Mouse (Mus musculus) ES-Bruce4 (cell line): Measurements from ENCODE around the gene Dnah17.

Experiments
- EP300 ChIP-seq: IDR thresholded peaks from 2 replicates; pipeline ENCODE4 v1.6.1; 2011; ENCODE audit warnings: low read depth, low read length; ENCODE audit not compliant: insufficient read depth
- POLR2A ChIP-seq: IDR thresholded peaks from one replicate; pipeline ENCODE4 v1.8.1; 2011; ENCODE audit warnings: low read length; ENCODE audit not compliant: insufficient read depth

DNA sequence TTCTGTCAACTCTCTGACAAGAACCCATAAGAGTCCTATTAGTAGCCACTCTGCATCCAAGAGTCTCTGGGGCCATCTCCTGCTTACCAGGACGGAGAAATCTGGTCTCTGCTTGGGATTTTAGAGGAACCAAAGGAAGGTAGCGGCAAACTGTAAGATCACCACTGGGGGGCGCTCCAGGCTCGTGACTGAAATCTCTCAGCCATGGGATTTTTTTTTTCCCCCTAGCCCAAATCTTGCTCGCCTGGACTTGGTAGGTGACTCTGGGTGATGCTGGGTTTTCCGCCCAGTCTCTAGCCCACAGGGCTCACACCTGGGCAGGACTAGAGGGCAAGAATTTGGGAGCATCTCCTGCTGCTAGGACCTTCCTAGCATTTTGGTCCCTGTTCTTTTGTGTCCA lies 46.6 kb downstream of the Dnah17 start:
- TF ChIP-seq POLR2A: no peak
- TF ChIP-seq EP300: no peak
